Mouse (Mus musculus) retina, postnatal 1 day (tissue): ENCODE measurements at regions not wholly inside any gene's neighbourhood (a gene's known extent, or its start where the extent isn't known, plus 50 kb on each side); places are given as distances from the start of the nearest gene placed in this dataset.
"Not testable (repeated sequence)": the region's sequence is repeated elsewhere in the genome, so short reads cannot be mapped to it uniquely, and the experiment has no call there.

ENCODE experiments used
- DNase-seq: peaks from one replicate; pipeline ENCODE4 v3.0.0-alpha.2; 2012

GRCm38 (mm10) chr1:99599696-99600489 is 172.7 kb upstream of the Cntnap5b start:
- DNase-seq: no peak

GRCm38 (mm10) chr1:99605213-99605612 is 167.4 kb upstream of the Cntnap5b start:
- peak; percentile 7 for DNase-seq

GRCm38 (mm10) chr1:99619221-99619620 is 153.3 kb upstream of the Cntnap5b start:
- no peak for DNase-seq

GRCm38 (mm10) chr1:99630971-99631370 is 141.6 kb upstream of the Cntnap5b start:
- not testable (repeated sequence) for DNase-seq

GRCm38 (mm10) chr1:99663641-99664040 is 108.9 kb upstream of the Cntnap5b start:
- no peak for DNase-seq

GRCm38 (mm10) chr1:99679980-99680379 is 92.6 kb upstream of the Cntnap5b start:
- no peak for DNase-seq

- DNase-seq: no peak
These were observed 75.5 kb upstream of the Cntnap5b start for GRCm38 (mm10) chr1:99697089-99697488.

GRCm38 (mm10) chr1:99714912-99715311 is 57.7 kb upstream of the Cntnap5b start:
- DNase-seq: no peak

- DNase-seq: no peak
These were observed 56.3 kb upstream of the Cntnap5b start for GRCm38 (mm10) chr1:99716266-99716665.
